Mouse (Mus musculus) forebrain, postnatal 0 days (tissue): ENCODE results near the gene Tns4. TPM values are rescaled to one million over a fixed set of nuclear protein-coding genes. Genes with fewer than 3 reads are reported as not detected.

Experiments used
- ATAC-seq: fragments of 200-750 bp; cut with Nextera tagmentation; 2 replicates; pipeline ENCODE4 v1.8.0; 2017; ENCODE audit warnings: mild to moderate bottlenecking, moderate library complexity
- DNase-seq: peaks from one replicate; pipeline ENCODE4 v3.0.0-alpha.2; 2015
- H3K27ac ChIP-seq: fragments of 300-500 bp; sonication (generic); 2 replicates; pipeline ENCODE4 v1.5.1; 2014; ENCODE audit warnings: low read depth, mild to moderate bottlenecking, antibody characterized with exemption, low read length, moderate library complexity, mixed read lengths
- H3K27me3 ChIP-seq: fragments of 300-500 bp; sonication (generic); 2 replicates; pipeline ENCODE4 v1.6.1; 2014; ENCODE audit warnings: mild to moderate bottlenecking, low read length, mixed read lengths; ENCODE audit not compliant: insufficient read depth
- H3K36me3 ChIP-seq: fragments of 300-500 bp; sonication (generic); 2 replicates; pipeline ENCODE4 v1.6.1; 2014; ENCODE audit warnings: mild to moderate bottlenecking, moderate library complexity; ENCODE audit not compliant: insufficient read depth
- H3K4me1 ChIP-seq: fragments of 300-500 bp; sonication (generic); 2 replicates; pipeline ENCODE4 v1.6.1; 2014; ENCODE audit warnings: antibody characterized with exemption; ENCODE audit not compliant: insufficient read depth
- H3K4me2 ChIP-seq: fragments of 300-500 bp; sonication (generic); 2 replicates; pipeline ENCODE4 v1.6.1; 2014; ENCODE audit warnings: low read depth, mild to moderate bottlenecking, moderate library complexity
- H3K4me3 ChIP-seq: fragments of 300-500 bp; sonication (generic); 2 replicates; pipeline ENCODE4 v1.5.1; 2014; ENCODE audit warnings: low read depth, low read length, mixed read lengths
- H3K9ac ChIP-seq: fragments of 300-500 bp; sonication (generic); 2 replicates; pipeline ENCODE4 v1.6.1; 2014; ENCODE audit warnings: mild to moderate bottlenecking
- H3K9me3 ChIP-seq: fragments of 300-500 bp; sonication (generic); 2 replicates; pipeline ENCODE4 v1.6.1; 2016; ENCODE audit warnings: low read length
- CTCF ChIP-seq: sonication (generic); IDR thresholded peaks from 2 replicates; pipeline ENCODE4 v1.5.1; 2016; ENCODE audit warnings: antibody characterized with exemption, control low read depth, low read depth
- WGBS: fragments of 180-500 bp; shearing (Covaris S2); extraction: QIAGEN DNeasy Blood & Tissue Kit; methylation state at CpG from one replicate; pipeline ENCODE4 v1.1.7; 2014; 5-methylcytosine and 5-hydroxymethylcytosine counted together
- polyA plus RNA-seq: library from polyadenylated mRNA; unstranded; fragments of >200 nt; fragmentation: Nextera tagmentation; extraction: Ambion mirVana; gene quantifications from 2 replicates; pipeline ENCODE4 v1.2.1, GENCODE M21; 2015
- total RNA-seq: library from RNA; depleted of rRNA; stranded (reverse); fragments of >200 nt; gene quantifications from 2 replicates; pipeline ENCODE4 v1.2.3, GENCODE M21; 2014

Tns4 gene
- total and polyA plus RNA-seq, 2 experiments from 2014 or later: 0.48 TPM; not detected in 1

GRCm38 (mm10) chr11:99132091-99132730 lies 43.1 kb upstream of the Tns4 start:
- Histone ChIP-seq H3K27me3 (no peaks in the 10 kb centered on the region), H3K9ac (peak overlapping the region; percentile 33; the same call in 1 of the 2 replicates), H3K4me2 (peak overlapping the region; percentile 17), H3K4me1 (peaks cover 4% of the 10 kb centered on the region; the same call in 1 of the 2 replicates), H3K27ac (no peak overlapping the region), H3K9me3 (no peaks in the 10 kb centered on the region), H3K36me3 (no peaks in the 10 kb centered on the region), H3K4me3 (no peak overlapping the region)
- no peak for TF ChIP-seq CTCF
- ATAC-seq (peak; percentile 61), DNase-seq (no peak)
- WGBS: 2% methylated on average over 11 of the region's 11 CpGs

GRCm38 (mm10) chr11:99131463-99131840 lies 42.3 kb upstream of the Tns4 start:
- no peak for ATAC-seq
- Histone ChIP-seq H3K27me3 (no peaks in the 10 kb centered on the region), H3K36me3 (no peaks in the 10 kb centered on the region), H3K27ac (no peak overlapping the region), H3K4me2 (no peak overlapping the region), H3K4me3 (no peak overlapping the region), H3K9me3 (no peaks in the 10 kb centered on the region), H3K9ac (no peak overlapping the region), H3K4me1 (peaks cover 4% of the 10 kb centered on the region; the same call in 1 of the 2 replicates)
- no peak for DNase-seq
- TF ChIP-seq CTCF: no peak
- WGBS: 54% methylated on average over 12 of the region's 12 CpGs

- DNase-seq: no peak
- Histone ChIP-seq H3K27me3 (no peaks in the 10 kb centered on the region), H3K9me3 (no peaks in the 10 kb centered on the region), H3K27ac (no peak overlapping the region), H3K9ac (no peak overlapping the region), H3K36me3 (no peaks in the 10 kb centered on the region), H3K4me2 (no peak overlapping the region), H3K4me1 (peaks cover 4% of the 10 kb centered on the region; the same call in 1 of the 2 replicates), H3K4me3 (no peak overlapping the region)
- TF ChIP-seq CTCF: no peak
- WGBS: 70% methylated on average over 5 of the region's 5 CpGs
- ATAC-seq: no peak
Observed at GRCm38 (mm10) chr11:99130736-99131462, 41.8 kb upstream of the Tns4 start.

GRCm38 (mm10) chr11:99129287-99129686 lies 40.2 kb upstream of the Tns4 start:
- Histone ChIP-seq H3K27me3 (no peaks in the 10 kb centered on the region), H3K36me3 (no peaks in the 10 kb centered on the region), H3K4me2 (no peak overlapping the region), H3K9ac (no peak overlapping the region), H3K4me1 (peaks cover 4% of the 10 kb centered on the region; the same call in 1 of the 2 replicates), H3K4me3 (no peak overlapping the region), H3K27ac (no peak overlapping the region), H3K9me3 (no peaks in the 10 kb centered on the region)
- TF ChIP-seq CTCF: no peak
- no peak for DNase-seq
- no peak for ATAC-seq
- 58% methylated on average over 2 of the region's 2 CpGs for WGBS

GRCm38 (mm10) chr11:99127785-99128682 lies 38.9 kb upstream of the Tns4 start:
- H3K9me3 ChIP-seq: no peaks in the 10 kb centered on the region
- WGBS: 76% methylated on average over 18 of the region's 18 CpGs
- H3K4me1 ChIP-seq: peaks cover 4% of the 10 kb centered on the region; the same call in 1 of the 2 replicates
- no peak overlapping the region for H3K9ac ChIP-seq
- ATAC-seq: no peak
- H3K4me3 ChIP-seq: no peak overlapping the region
- no peak overlapping the region for H3K27ac ChIP-seq
- H3K4me2 ChIP-seq: no peak overlapping the region
- DNase-seq: no peak
- no peak for TF ChIP-seq CTCF
- H3K27me3 ChIP-seq: no peaks in the 10 kb centered on the region
- H3K36me3 ChIP-seq: no peaks in the 10 kb centered on the region

- no peak overlapping the region for H3K4me3 ChIP-seq
- no peak for TF ChIP-seq CTCF
- no peak overlapping the region for H3K27ac ChIP-seq
Observed at GRCm38 (mm10) chr11:99126482-99127253, 37.6 kb upstream of the Tns4 start.

More at GRCm38 (mm10) chr11:99126482-99127253, 37.6 kb upstream of the Tns4 start:
- DNase-seq (no peak), ATAC-seq (no peak)
- Histone ChIP-seq H3K4me1 (no peaks in the 10 kb centered on the region), H3K9ac (no peak overlapping the region), H3K36me3 (no peaks in the 10 kb centered on the region), H3K4me2 (no peak overlapping the region), H3K27me3 (no peaks in the 10 kb centered on the region), H3K9me3 (no peaks in the 10 kb centered on the region)
- 48% methylated on average over 5 of the region's 5 CpGs for WGBS
